ENCODE assay signal across 11 mouse cellular contexts in genomic region chr4:120616199-120617025, GRCm38 (mm10). TPM values are rescaled to one million over a fixed set of nuclear protein-coding genes. Genes with fewer than 3 reads are reported as not detected.
DNase-seq lines count a peak whose midpoint lies in the region; ATAC-seq and TF ChIP-seq lines count a peak whose summit lies in the region.
"Had no signal": no experiment of that assay in that cellular context is flagged by ENCODE, and none has a peak within 500 bp of the region (broad histone marks: within the 10 kb centered on the region; RNA-seq: fewer than 3 reads in every experiment).

No protein-coding gene starts in this region.

- H3K9me3 ChIP-seq in lung, postnatal 0 days (ENCODE audit: low read length), result no peaks in the 10 kb centered on the region

- 62% methylated on average over 11 of the region's 13 CpGs for WGBS in lung, postnatal 0 days

- H3K27ac ChIP-seq in lung, postnatal 0 days (ENCODE audit: low read length), result no peak overlapping the region

- no peaks in the 10 kb centered on the region for H3K27me3 ChIP-seq in lung, postnatal 0 days (replicated peaks; ENCODE audit: insufficient read depth, low read length)

- no peak for TF ChIP-seq EP300 in lung, postnatal 0 days (IDR thresholded peaks at IDR 0.05)

- peak; percentile 30; the same call in 1 of the 2 replicates for ATAC-seq in lung, postnatal 0 days
- ATAC-seq in megakaryocyte-erythroid progenitor cell, adult 5-6 weeks (replicated peaks; ENCODE audit: low FRiP score, low TSS enrichment, poor library complexity, severe bottlenecking), result no peak

- H3K36me3 ChIP-seq in lung, postnatal 0 days (ENCODE audit: insufficient read depth, low read length), result no peaks in the 10 kb centered on the region

- no peak overlapping the region for H3K4me2 ChIP-seq in lung, postnatal 0 days (replicated peaks; ENCODE audit: low read depth, low read length)

- TF ChIP-seq CTCF in lung, postnatal 0 days (IDR thresholded peaks at IDR 0.05), result no peak

- no peaks in the 10 kb centered on the region for H3K4me1 ChIP-seq in lung, postnatal 0 days (ENCODE audit: insufficient read depth, low read depth, low read length)

- H3K9ac ChIP-seq in lung, postnatal 0 days (replicated peaks; ENCODE audit: low read depth), result no peak overlapping the region

- no peak overlapping the region for H3K4me3 ChIP-seq in lung, postnatal 0 days (ENCODE audit: low read depth, low read length)

- peak; percentile 35 to 50 for DNase-seq in kidney, postnatal 4 days
- no peak for DNase-seq in kidney, adult 8-10 months
- peak; percentile 21 for DNase-seq in Muller cell, postnatal 12 days (ENCODE audit: inconsistent ontology term)
- peak; percentile 54 to 63 for DNase-seq in cerebellum, postnatal 36 days
- DNase-seq in lung, postnatal 0 days (ENCODE audit: low spot score), result peak; percentile 32
- DNase-seq in neural tube, embryonic 10.5 days (ENCODE audit: extremely low spot score, low spot score), result no peak
- no peak for DNase-seq in adipocyte (ENCODE audit: low spot score)

RNA-seq across cellular contexts. Expression of gene Gm8439, which starts 27.9 kb away (rescaled TPM):
- polyA plus RNA-seq in lung, postnatal 0 days (2015; fragmentation: Nextera tagmentation; extraction: Ambion mirVana), result not detected in 2 replicates
- not detected in 2 replicates for total RNA-seq in megakaryocyte-erythroid progenitor cell, adult 5-6 weeks (2014; fragmentation: Nextera tagmentation)
- not detected in 2 replicates for total RNA-seq in megakaryocyte-erythroid progenitor cell, adult 5-6 weeks (2017)
- total RNA-seq: hematopoietic stem cell, adult 5-6 weeks; megakaryocyte progenitor cell, adult 5-6 weeks had no signal
- polyA plus RNA-seq: embryonic facial prominence, embryonic 11.5 days had no signal

RNA-seq across cellular contexts. Expression of gene Ctps, which starts 46.3 kb away (rescaled TPM):
- 38.5 and 65.1 TPM in 2 replicates for polyA plus RNA-seq in lung, postnatal 0 days (2015; fragmentation: Nextera tagmentation; extraction: Ambion mirVana)
- total RNA-seq in megakaryocyte-erythroid progenitor cell, adult 5-6 weeks (2014; fragmentation: Nextera tagmentation), result 60.6 and 73.1 TPM in 2 replicates
- total RNA-seq in megakaryocyte-erythroid progenitor cell, adult 5-6 weeks (2017), result 77.1 and 90.0 TPM in 2 replicates

RNA-seq across cellular contexts. Expression of gene Cited4, which starts 50.0 kb away (rescaled TPM):
- polyA plus RNA-seq in lung, postnatal 0 days (2015; fragmentation: Nextera tagmentation; extraction: Ambion mirVana), result 3.9 and 4.2 TPM in 2 replicates
- 36.4 and 47.4 TPM in 2 replicates for total RNA-seq in megakaryocyte-erythroid progenitor cell, adult 5-6 weeks (2014; fragmentation: Nextera tagmentation)
- total RNA-seq in megakaryocyte-erythroid progenitor cell, adult 5-6 weeks (2017), result 7.4 and 30.9 TPM in 2 replicates

Comparison
In these comparisons a context has a peak if more than half of its experiments do, and no peak if none do; other contexts are left out.
1. DNase-seq: peak in kidney, postnatal 4 days (2 of 2), Muller cell, postnatal 12 days (single experiment), cerebellum, postnatal 36 days (2 of 2) and lung, postnatal 0 days (single experiment); none in kidney, adult 8-10 months (0 of 2), neural tube, embryonic 10.5 days (single experiment) and adipocyte (single experiment).